Mouse (Mus musculus) brain, embryonic 14.5 days (tissue): ENCODE data around the gene Ptcra.

ENCODE experiments used
- CTCF ChIP-seq: fragments of 200-500 bp; IDR thresholded peaks from 2 replicates; pipeline ENCODE4 v1.5.1; 2012; ENCODE audit warnings: inconsistent platforms, mild to moderate bottlenecking, moderate library complexity, borderline replicate concordance; ENCODE audit not compliant: insufficient read depth, insufficient read length; ENCODE audit errors: extremely low read depth
- POLR2A ChIP-seq: fragments of 200-500 bp; IDR thresholded peaks from 2 replicates; pipeline ENCODE4 v1.6.1; 2012; ENCODE audit warnings: mild to moderate bottlenecking, inconsistent platforms, borderline replicate concordance; ENCODE audit not compliant: poor library complexity, insufficient read depth, insufficient read length, severe bottlenecking; ENCODE audit errors: extremely low read depth

DNA sequence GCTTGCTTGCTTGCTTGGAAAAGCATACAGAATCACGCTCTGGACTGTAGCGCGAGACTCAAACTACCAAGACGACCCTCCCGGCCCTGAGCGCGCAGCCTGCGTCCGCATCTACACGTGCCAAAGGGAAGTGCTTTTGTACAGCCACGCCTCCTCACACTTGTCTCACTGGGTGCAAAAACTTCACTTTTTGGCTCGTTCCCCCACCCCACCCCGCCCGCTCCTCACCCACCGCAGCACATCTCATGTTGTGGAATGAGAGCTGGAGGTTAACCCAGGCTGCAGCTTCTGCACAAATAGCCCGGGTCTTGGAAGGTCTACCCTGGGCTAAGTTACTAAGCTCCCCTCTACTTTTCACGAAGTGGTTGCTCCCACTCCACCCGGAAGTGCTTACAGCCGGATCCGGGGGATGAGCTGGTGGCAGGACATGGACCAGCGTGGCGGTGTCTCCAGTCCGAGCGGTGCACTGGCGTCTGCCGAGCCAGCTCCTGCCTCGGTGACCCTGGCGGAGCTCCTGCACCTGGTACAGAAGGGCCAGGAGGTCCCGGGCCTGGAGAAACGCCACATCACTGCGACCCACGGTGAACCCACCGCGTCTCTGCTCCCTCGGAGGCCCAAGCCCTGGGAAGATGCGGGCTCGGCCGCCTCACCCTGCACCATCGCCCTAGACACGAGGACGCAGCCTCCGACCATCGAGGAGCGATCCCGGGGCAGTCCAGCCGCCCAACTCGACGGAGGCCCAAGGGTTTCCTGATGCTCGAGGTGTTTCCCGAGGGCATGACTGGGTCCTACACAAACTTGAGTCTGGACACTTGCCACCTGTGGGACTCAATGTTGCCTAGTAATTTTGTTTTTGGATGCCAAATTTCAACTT is 9.1 kb upstream of the Ptcra start, which contains the start of gene 2310039H08Rik:
- no peak for TF ChIP-seq CTCF
- TF ChIP-seq POLR2A, result peak; percentile 67; the same call in 1 of the 2 replicates
